Mouse (Mus musculus): ENCODE data around the gene Mon1a. TPM values are rescaled to one million over a fixed set of nuclear protein-coding genes. Genes with fewer than 3 reads are reported as not detected.

Gene Mon1a
- polyA plus RNA-seq, 1 experiment, result 62.7 TPM

- Histone ChIP-seq H3K4me1 (replicated peaks; ENCODE audit: control insufficient read depth, insufficient read depth, low read length) (no peaks in the 10 kb centered on the region; the same call in 1 of the 2 replicates), H3K27me3 (ENCODE audit: control insufficient read depth, insufficient read depth, low read length) (no peaks in the 10 kb centered on the region), H3K4me3 (ENCODE audit: control insufficient read depth, insufficient read depth, low read length) (peak overlapping the region; percentile 82), H3K27ac (ENCODE audit: control insufficient read depth, insufficient read depth, low read length) (peak overlapping the region; percentile 64), H3K36me3 (ENCODE audit: control insufficient read depth, insufficient read depth, low read length) (no peaks in the 10 kb centered on the region)
- TF ChIP-seq CTCF (IDR thresholded peaks at IDR 0.05; ENCODE audit: borderline replicate concordance, control insufficient read depth, extremely low read depth, insufficient read depth, low read length, poor library complexity) (peak; percentile 68), POLR2A (IDR thresholded peaks at IDR 0.05; ENCODE audit: control insufficient read depth, extremely low read depth, insufficient read depth, low read length, poor library complexity) (peak; percentile 90)
- under 1% methylated on average over 79 of the region's 80 CpGs for WGBS
- peak; percentile 93 for DNase-seq
Measured at GRCm38 (mm10) chr9:107872350-107873098, 15.4 kb upstream of the Mon1a start.

- no peaks in the 10 kb centered on the region for H3K27me3 ChIP-seq (ENCODE audit: control insufficient read depth, insufficient read depth, low read length)
- peak within 1 kb of the TSS; percentile 82 for H3K4me3 ChIP-seq (ENCODE audit: control insufficient read depth, insufficient read depth, low read length)
- TF ChIP-seq POLR2A (IDR thresholded peaks at IDR 0.05; ENCODE audit: control insufficient read depth, extremely low read depth, insufficient read depth, low read length, poor library complexity), result no peak
- no peak for TF ChIP-seq CTCF (IDR thresholded peaks at IDR 0.05; ENCODE audit: borderline replicate concordance, control insufficient read depth, extremely low read depth, insufficient read depth, low read length, poor library complexity)
- no peak for DNase-seq
- 7% methylated on average over 14 of the region's 14 CpGs for WGBS
- no peaks in the 10 kb centered on the region for H3K36me3 ChIP-seq (ENCODE audit: control insufficient read depth, insufficient read depth, low read length)
- no peaks in the 10 kb centered on the region; the same call in 1 of the 2 replicates for H3K4me1 ChIP-seq (replicated peaks; ENCODE audit: control insufficient read depth, insufficient read depth, low read length)
- peak within 1 kb of the TSS; percentile 64 for H3K27ac ChIP-seq (ENCODE audit: control insufficient read depth, insufficient read depth, low read length)
Measured at GRCm38 (mm10) chr9:107873137-107873536, 14.8 kb upstream of the Mon1a start, which contains the start of gene Rbm6. Rbm6 (minus strand) TSS chr9:107873237.

- Histone ChIP-seq H3K4me3 (ENCODE audit: control insufficient read depth, insufficient read depth, low read length) (no peak overlapping the region), H3K36me3 (ENCODE audit: control insufficient read depth, insufficient read depth, low read length) (no peaks in the 10 kb centered on the region), H3K27me3 (ENCODE audit: control insufficient read depth, insufficient read depth, low read length) (no peaks in the 10 kb centered on the region), H3K4me1 (replicated peaks; ENCODE audit: control insufficient read depth, insufficient read depth, low read length) (no peaks in the 10 kb centered on the region), H3K27ac (ENCODE audit: control insufficient read depth, insufficient read depth, low read length) (no peak overlapping the region)
- 66% methylated on average over 4 of the region's 4 CpGs for WGBS
- TF ChIP-seq POLR2A (IDR thresholded peaks at IDR 0.05; ENCODE audit: control insufficient read depth, extremely low read depth, insufficient read depth, low read length, poor library complexity), result no peak
- no peak for TF ChIP-seq CTCF (IDR thresholded peaks at IDR 0.05; ENCODE audit: borderline replicate concordance, control insufficient read depth, extremely low read depth, insufficient read depth, low read length, poor library complexity)
- no peak for DNase-seq
Measured at GRCm38 (mm10) chr9:107880411-107880810, 7.5 kb upstream of the Mon1a start.

GRCm38 (mm10) chr9:107888267-107888850 is 408 bp downstream of the Mon1a start:
- under 1% methylated on average over 18 of the region's 18 CpGs for WGBS
- Histone ChIP-seq H3K4me1 (replicated peaks; ENCODE audit: control insufficient read depth, insufficient read depth, low read length) (peaks cover 7% of the 10 kb centered on the region), H3K27me3 (ENCODE audit: control insufficient read depth, insufficient read depth, low read length) (no peaks in the 10 kb centered on the region), H3K36me3 (ENCODE audit: control insufficient read depth, insufficient read depth, low read length) (no peaks in the 10 kb centered on the region), H3K27ac (ENCODE audit: control insufficient read depth, insufficient read depth, low read length) (peak overlapping the region; percentile 39; the same call in 1 of the 2 replicates), H3K4me3 (ENCODE audit: control insufficient read depth, insufficient read depth, low read length) (peak overlapping the region; percentile 84)
- TF ChIP-seq CTCF (IDR thresholded peaks at IDR 0.05; ENCODE audit: borderline replicate concordance, control insufficient read depth, extremely low read depth, insufficient read depth, low read length, poor library complexity), result no peak
- TF ChIP-seq POLR2A (IDR thresholded peaks at IDR 0.05; ENCODE audit: control insufficient read depth, extremely low read depth, insufficient read depth, low read length, poor library complexity), result no peak
- peak; percentile 39 for DNase-seq

GRCm38 (mm10) chr9:107890260-107890659 is 2.3 kb downstream of the Mon1a start:
- no peak for DNase-seq
- 94% methylated on average over 6 of the region's 6 CpGs for WGBS
- Histone ChIP-seq H3K36me3 (ENCODE audit: control insufficient read depth, insufficient read depth, low read length) (no peaks in the 10 kb centered on the region), H3K27me3 (ENCODE audit: control insufficient read depth, insufficient read depth, low read length) (no peaks in the 10 kb centered on the region), H3K4me3 (ENCODE audit: control insufficient read depth, insufficient read depth, low read length) (no peak overlapping the region), H3K27ac (ENCODE audit: control insufficient read depth, insufficient read depth, low read length) (no peak overlapping the region), H3K4me1 (replicated peaks; ENCODE audit: control insufficient read depth, insufficient read depth, low read length) (peaks cover 7% of the 10 kb centered on the region)
- TF ChIP-seq CTCF (IDR thresholded peaks at IDR 0.05; ENCODE audit: borderline replicate concordance, control insufficient read depth, extremely low read depth, insufficient read depth, low read length, poor library complexity), result no peak
- TF ChIP-seq POLR2A (IDR thresholded peaks at IDR 0.05; ENCODE audit: control insufficient read depth, extremely low read depth, insufficient read depth, low read length, poor library complexity), result no peak

- H3K4me1 ChIP-seq (replicated peaks; ENCODE audit: control insufficient read depth, insufficient read depth, low read length), result peaks cover 7% of the 10 kb centered on the region
- 100% methylated on average over 1 of the region's 1 CpGs for WGBS
- H3K4me3 ChIP-seq (ENCODE audit: control insufficient read depth, insufficient read depth, low read length), result no peak overlapping the region
- no peak for DNase-seq
- TF ChIP-seq POLR2A (IDR thresholded peaks at IDR 0.05; ENCODE audit: control insufficient read depth, extremely low read depth, insufficient read depth, low read length, poor library complexity), result no peak
- TF ChIP-seq CTCF (IDR thresholded peaks at IDR 0.05; ENCODE audit: borderline replicate concordance, control insufficient read depth, extremely low read depth, insufficient read depth, low read length, poor library complexity), result no peak
- no peaks in the 10 kb centered on the region for H3K27me3 ChIP-seq (ENCODE audit: control insufficient read depth, insufficient read depth, low read length)
- H3K27ac ChIP-seq (ENCODE audit: control insufficient read depth, insufficient read depth, low read length), result no peak overlapping the region
- H3K36me3 ChIP-seq (ENCODE audit: control insufficient read depth, insufficient read depth, low read length), result no peaks in the 10 kb centered on the region
Measured at GRCm38 (mm10) chr9:107891023-107891422, 3.1 kb downstream of the Mon1a start.
